Mouse (Mus musculus) embryo, embryonic 11.5 days (tissue): ENCODE measurements around the gene Rgl3.

ENCODE experiments used
- DNase-seq: peaks from one replicate; pipeline ENCODE4 v3.0.0-alpha.2; 2012; ENCODE audit warnings: low read depth, low spot score

Rgl3 gene

GRCm38 (mm10) chr9:21989230-21990110, at the start of gene Rgl3:
Gene Rgl3, minus strand, starts transcription at chr9:21989446.
- DNase-seq, result no peak

GRCm38 (mm10) chr9:22037826-22038225, 48.6 kb upstream of the Rgl3 start:
- DNase-seq, result no peak

GRCm38 (mm10) chr9:22035300-22036044, 46.2 kb upstream of the Rgl3 start:
- DNase-seq, result peak; percentile 20

- DNase-seq, result no peak
Observed at GRCm38 (mm10) chr9:22030386-22030785, 41.1 kb upstream of the Rgl3 start.

GRCm38 (mm10) chr9:22028467-22028866, 39.2 kb upstream of the Rgl3 start:
- no peak for DNase-seq

- no peak for DNase-seq
Observed at GRCm38 (mm10) chr9:22024592-22024991, 35.3 kb upstream of the Rgl3 start.

GRCm38 (mm10) chr9:22017208-22017825, 28.1 kb upstream of the Rgl3 start:
- no peak for DNase-seq

GRCm38 (mm10) chr9:22016245-22016644, 27.0 kb upstream of the Rgl3 start:
- DNase-seq, result no peak

- no peak for DNase-seq
Observed at GRCm38 (mm10) chr9:22012731-22013130, 23.5 kb upstream of the Rgl3 start.

- no peak for DNase-seq
Observed at GRCm38 (mm10) chr9:22011055-22011454, 21.8 kb upstream of the Rgl3 start.

GRCm38 (mm10) chr9:22004546-22004945, 15.3 kb upstream of the Rgl3 start:
- no peak for DNase-seq

GRCm38 (mm10) chr9:22003163-22003554, 13.9 kb upstream of the Rgl3 start:
- peak; percentile 31 for DNase-seq

GRCm38 (mm10) chr9:22002194-22003162, 13.2 kb upstream of the Rgl3 start, which contains the start of the genes Ccdc151 and Prkcsh:
Gene Ccdc151, minus strand, starts transcription at chr9:22002634.
Gene Prkcsh, plus strand, starts transcription at chr9:22002806.
- peak; percentile 99 for DNase-seq

- no peak for DNase-seq
Observed at GRCm38 (mm10) chr9:22001633-22002032, 12.4 kb upstream of the Rgl3 start.

- DNase-seq, result no peak
Observed at GRCm38 (mm10) chr9:22000296-22000695, 11.1 kb upstream of the Rgl3 start.

GRCm38 (mm10) chr9:21996178-21996867, 7.1 kb upstream of the Rgl3 start:
- DNase-seq, result no peak

GRCm38 (mm10) chr9:21992227-21992626, 3.0 kb upstream of the Rgl3 start:
- DNase-seq, result no peak

- DNase-seq, result no peak
Observed at GRCm38 (mm10) chr9:21988421-21989101, 685 bp downstream of the Rgl3 start.

- no peak for DNase-seq
Observed at GRCm38 (mm10) chr9:21987592-21988342, 1.5 kb downstream of the Rgl3 start.
